Mouse (Mus musculus) forebrain, embryonic 11.5 days (tissue): ENCODE measurements around the gene Olfr455. TPM values are rescaled to one million over a fixed set of nuclear protein-coding genes. Genes with fewer than 3 reads are reported as not detected.

Experiments used
- ATAC-seq: fragments of 200-750 bp; cut with Nextera tagmentation; replicated peaks from 2 replicates; pipeline ENCODE4 v1.8.0; 2017; ENCODE audit warnings: moderate TSS enrichment; ENCODE audit not compliant: low FRiP score
- DNase-seq: peaks from one replicate; pipeline ENCODE4 v3.0.0-alpha.2; 2017; ENCODE audit warnings: low spot score
- H3K27ac ChIP-seq: fragments of 300-500 bp; sonication (generic); 2 replicates; pipeline ENCODE4 v1.5.1; 2014; ENCODE audit warnings: low read depth, low read length
- H3K27me3 ChIP-seq: fragments of 300-500 bp; sonication (generic); 2 replicates; pipeline ENCODE4 v1.6.1; 2014; ENCODE audit warnings: mild to moderate bottlenecking, low read length, mixed read lengths; ENCODE audit not compliant: control insufficient read depth, insufficient read depth
- H3K36me3 ChIP-seq: fragments of 300-500 bp; sonication (generic); 2 replicates; pipeline ENCODE4 v1.6.1; 2014; ENCODE audit warnings: mild to moderate bottlenecking, low read length, moderate library complexity, mixed read lengths; ENCODE audit not compliant: control insufficient read depth, insufficient read depth
- H3K4me1 ChIP-seq: fragments of 300-500 bp; sonication (generic); replicated peaks from 2 replicates; pipeline ENCODE4 v1.6.1; 2014; ENCODE audit warnings: low read length, mixed read lengths; ENCODE audit not compliant: control insufficient read depth, insufficient read depth
- H3K4me2 ChIP-seq: fragments of 300-500 bp; sonication (generic); 2 replicates; pipeline ENCODE4 v1.6.1; 2014; ENCODE audit warnings: low read depth, mild to moderate bottlenecking, low read length, moderate library complexity, mixed read lengths; ENCODE audit not compliant: severe bottlenecking
- H3K4me3 ChIP-seq: fragments of 300-500 bp; sonication (generic); 2 replicates; pipeline ENCODE4 v1.5.1; 2014; ENCODE audit warnings: low read depth, low read length
- H3K9ac ChIP-seq: fragments of 300-500 bp; sonication (generic); 2 replicates; pipeline ENCODE4 v1.6.1; 2014; ENCODE audit warnings: low read length
- H3K9me3 ChIP-seq: fragments of 300-500 bp; sonication (generic); 2 replicates; pipeline ENCODE4 v1.6.1; 2016; ENCODE audit warnings: low read length, mixed read lengths; ENCODE audit not compliant: control insufficient read depth
- WGBS: fragments of 180-500 bp; shearing (Covaris S2); extraction: QIAGEN DNeasy Blood & Tissue Kit; methylation state at CpG from one replicate; pipeline ENCODE4 v1.1.7; 2014; 5-methylcytosine and 5-hydroxymethylcytosine counted together
- polyA plus RNA-seq: library from polyadenylated mRNA; unstranded; fragments of >200 nt; fragmentation: Nextera tagmentation; extraction: Ambion mirVana; gene quantifications from 2 replicates; pipeline ENCODE4 v1.2.1, GENCODE M21; 2014

Olfr455 gene
- polyA plus RNA-seq, 1 experiment from 2014 or later = not detected

GRCm38 (mm10) chr6:42566076-42566598 is 18.8 kb upstream of the Olfr455 start:
- H3K4me2 ChIP-seq = no peak overlapping the region
- H3K9me3 ChIP-seq = no peaks in the 10 kb centered on the region
- no peak for DNase-seq
- WGBS = 86% methylated on average over 2 of the region's 2 CpGs
- no peaks in the 10 kb centered on the region for H3K36me3 ChIP-seq
- H3K4me1 ChIP-seq = no peaks in the 10 kb centered on the region
- no peak overlapping the region for H3K9ac ChIP-seq
- no peaks in the 10 kb centered on the region for H3K27me3 ChIP-seq
- H3K27ac ChIP-seq = no peak overlapping the region
- no peak overlapping the region for H3K4me3 ChIP-seq
- no peak for ATAC-seq

- 80% methylated on average over 2 of the region's 2 CpGs for WGBS
- no peak for ATAC-seq
- H3K9ac ChIP-seq = no peak overlapping the region
Observed at GRCm38 (mm10) chr6:42562280-42562679, 14.9 kb upstream of the Olfr455 start.

GRCm38 (mm10) chr6:42560885-42561284 is 13.5 kb upstream of the Olfr455 start:
- Histone ChIP-seq H3K4me3 (no peak overlapping the region), H3K27ac (no peak overlapping the region), H3K27me3 (no peaks in the 10 kb centered on the region), H3K4me2 (no peak overlapping the region), H3K9ac (no peak overlapping the region), H3K9me3 (no peaks in the 10 kb centered on the region), H3K36me3 (no peaks in the 10 kb centered on the region), H3K4me1 (no peaks in the 10 kb centered on the region)
- DNase-seq (no peak), ATAC-seq (no peak)
- 87% methylated on average over 5 of the region's 5 CpGs for WGBS

More at GRCm38 (mm10) chr6:42562280-42562679, 14.9 kb upstream of the Olfr455 start:
- no peaks in the 10 kb centered on the region for H3K27me3 ChIP-seq
- no peak overlapping the region for H3K27ac ChIP-seq
- no peaks in the 10 kb centered on the region for H3K4me1 ChIP-seq
- H3K4me2 ChIP-seq = no peak overlapping the region
- H3K36me3 ChIP-seq = no peaks in the 10 kb centered on the region
- H3K4me3 ChIP-seq = no peak overlapping the region
- H3K9me3 ChIP-seq = no peaks in the 10 kb centered on the region
- no peak for DNase-seq

- Histone ChIP-seq H3K4me2 (no peak overlapping the region), H3K4me1 (no peaks in the 10 kb centered on the region), H3K27me3 (no peaks in the 10 kb centered on the region), H3K9me3 (no peaks in the 10 kb centered on the region), H3K9ac (no peak overlapping the region), H3K4me3 (no peak overlapping the region), H3K27ac (no peak overlapping the region), H3K36me3 (no peaks in the 10 kb centered on the region)
- DNase-seq (no peak), ATAC-seq (no peak)
- WGBS = 94% methylated on average over 14 of the region's 14 CpGs
Observed at GRCm38 (mm10) chr6:42558641-42559040, 11.3 kb upstream of the Olfr455 start.

- no peak for DNase-seq
- Histone ChIP-seq H3K27me3 (no peaks in the 10 kb centered on the region), H3K27ac (no peak overlapping the region), H3K4me1 (no peaks in the 10 kb centered on the region), H3K9me3 (no peaks in the 10 kb centered on the region), H3K4me3 (no peak overlapping the region), H3K4me2 (no peak overlapping the region), H3K36me3 (no peaks in the 10 kb centered on the region), H3K9ac (no peak overlapping the region)
- WGBS = 92% methylated on average over 2 of the region's 2 CpGs
- no peak for ATAC-seq
Observed at GRCm38 (mm10) chr6:42546180-42546579, 1.2 kb downstream of the Olfr455 start.

GRCm38 (mm10) chr6:42545451-42545885 is 1.9 kb downstream of the Olfr455 start:
- Histone ChIP-seq H3K27ac (no peak overlapping the region), H3K36me3 (no peaks in the 10 kb centered on the region), H3K4me3 (no peak overlapping the region), H3K9ac (no peak overlapping the region), H3K27me3 (no peaks in the 10 kb centered on the region), H3K4me1 (no peaks in the 10 kb centered on the region), H3K4me2 (no peak overlapping the region), H3K9me3 (no peaks in the 10 kb centered on the region)
- DNase-seq (no peak), ATAC-seq (no peak)
- WGBS = 67% methylated on average over 2 of the region's 2 CpGs

GRCm38 (mm10) chr6:42544846-42545245 is 2.5 kb downstream of the Olfr455 start:
- Histone ChIP-seq H3K9me3 (no peaks in the 10 kb centered on the region), H3K27ac (no peak overlapping the region), H3K4me1 (no peaks in the 10 kb centered on the region), H3K4me2 (no peak overlapping the region), H3K9ac (no peak overlapping the region), H3K4me3 (no peak overlapping the region), H3K27me3 (no peaks in the 10 kb centered on the region), H3K36me3 (no peaks in the 10 kb centered on the region)
- 60% methylated on average over 1 of the region's 1 CpGs for WGBS
- no peak for ATAC-seq
- DNase-seq = no peak

- Histone ChIP-seq H3K4me2 (no peak overlapping the region), H3K9me3 (no peaks in the 10 kb centered on the region), H3K9ac (no peak overlapping the region), H3K27me3 (no peaks in the 10 kb centered on the region), H3K4me3 (no peak overlapping the region), H3K36me3 (no peaks in the 10 kb centered on the region), H3K27ac (no peak overlapping the region), H3K4me1 (no peaks in the 10 kb centered on the region)
- no peak for DNase-seq
- no peak for ATAC-seq
- 78% methylated on average over 4 of the region's 4 CpGs for WGBS
Observed at GRCm38 (mm10) chr6:42542036-42543031, 5.1 kb downstream of the Olfr455 start.
